Mouse (Mus musculus) heart, postnatal 0 days (tissue): ENCODE measurements at regions not wholly inside any gene's neighbourhood (a gene's known extent, or its start where the extent isn't known, plus 50 kb on each side); places are given as distances from the start of the nearest gene placed in this dataset.

ENCODE experiments used
- ATAC-seq: fragments of 200-750 bp; cut with Nextera tagmentation; 2 replicates; pipeline ENCODE4 v1.8.0; 2017; ENCODE audit warnings: low read depth, moderate number of reproducible peaks, moderate library complexity; ENCODE audit not compliant: insufficient read depth
- DNase-seq: peaks from one replicate; pipeline ENCODE4 v3.0.0-alpha.2; 2016; ENCODE audit warnings: low spot score
- H3K27ac ChIP-seq: fragments of 300-500 bp; sonication (generic); 2 replicates; pipeline ENCODE4 v1.5.1; 2014; ENCODE audit warnings: low read depth, mild to moderate bottlenecking
- H3K27me3 ChIP-seq: fragments of 300-500 bp; sonication (generic); 2 replicates; pipeline ENCODE4 v1.6.1; 2014; ENCODE audit warnings: low read length, mixed read lengths; ENCODE audit not compliant: control insufficient read depth, insufficient read depth
- H3K36me3 ChIP-seq: fragments of 300-500 bp; sonication (generic); replicated peaks from 2 replicates; pipeline ENCODE4 v1.6.1; 2014; ENCODE audit warnings: low read length, mixed read lengths; ENCODE audit not compliant: control insufficient read depth, insufficient read depth
- H3K4me1 ChIP-seq: fragments of 300-500 bp; sonication (generic); 2 replicates; pipeline ENCODE4 v1.6.1; 2014; ENCODE audit warnings: antibody characterized with exemption; ENCODE audit not compliant: control insufficient read depth, insufficient read depth
- H3K4me2 ChIP-seq: fragments of 300-500 bp; sonication (generic); 2 replicates; pipeline ENCODE4 v1.6.1; 2014; ENCODE audit warnings: low read depth, mild to moderate bottlenecking, low read length, moderate library complexity
- H3K4me3 ChIP-seq: fragments of 300-500 bp; sonication (generic); 2 replicates; pipeline ENCODE4 v1.5.1; 2014; ENCODE audit warnings: low read depth, low read length
- H3K9ac ChIP-seq: fragments of 300-500 bp; sonication (generic); replicated peaks from 2 replicates; pipeline ENCODE4 v1.6.1; 2014; ENCODE audit warnings: low read depth, low read length, mixed read lengths
- H3K9me3 ChIP-seq: fragments of 300-500 bp; sonication (generic); replicated peaks from 2 replicates; pipeline ENCODE4 v1.6.1; 2016; ENCODE audit warnings: low read length; ENCODE audit not compliant: control insufficient read depth
- CTCF ChIP-seq: IDR thresholded peaks from 2 replicates; pipeline ENCODE4 v1.5.1; 2016; ENCODE audit warnings: antibody characterized with exemption, control low read depth, low read depth
- EP300 ChIP-seq: IDR thresholded peaks from 2 replicates; pipeline ENCODE4 v1.6.1; 2016; ENCODE audit warnings: antibody characterized with exemption, low read depth
- WGBS: fragments of 180-500 bp; shearing (Covaris S2); extraction: QIAGEN DNeasy Blood & Tissue Kit; methylation state at CpG from one replicate; pipeline ENCODE4 v1.1.7; 2014; 5-methylcytosine and 5-hydroxymethylcytosine counted together

- no peak overlapping the region for H3K4me2 ChIP-seq
- ATAC-seq: no peak; the same call in 1 of the 2 replicates
- H3K4me1 ChIP-seq: no peaks in the 10 kb centered on the region
- H3K36me3 ChIP-seq: no peaks in the 10 kb centered on the region
- TF ChIP-seq CTCF (no peak), EP300 (no peak)
- H3K9ac ChIP-seq: no peak overlapping the region
- H3K27ac ChIP-seq: no peak overlapping the region
- no peaks in the 10 kb centered on the region for H3K27me3 ChIP-seq
- H3K9me3 ChIP-seq: no peaks in the 10 kb centered on the region
- peak; percentile 28 for DNase-seq
- no peak overlapping the region for H3K4me3 ChIP-seq
Measured at GRCm38 (mm10) chr1:193876121-193876520, 506.0 kb upstream of the Camk1g start.

- Histone ChIP-seq H3K9ac (no peak overlapping the region), H3K27ac (no peak overlapping the region), H3K4me1 (no peaks in the 10 kb centered on the region), H3K4me3 (no peak overlapping the region), H3K4me2 (no peak overlapping the region), H3K9me3 (no peaks in the 10 kb centered on the region), H3K36me3 (no peaks in the 10 kb centered on the region), H3K27me3 (no peaks in the 10 kb centered on the region)
- DNase-seq (no peak), ATAC-seq (no peak)
- TF ChIP-seq EP300: no peak
- TF ChIP-seq CTCF: no peak
- WGBS: 78% methylated on average over 3 of the region's 3 CpGs
Measured at GRCm38 (mm10) chr1:193875287-193875686, 505.2 kb upstream of the Camk1g start.

GRCm38 (mm10) chr1:193870731-193871130 is 500.6 kb upstream of the Camk1g start:
- Histone ChIP-seq H3K4me3 (no peak overlapping the region), H3K4me1 (no peaks in the 10 kb centered on the region), H3K36me3 (no peaks in the 10 kb centered on the region), H3K4me2 (no peak overlapping the region), H3K9me3 (no peaks in the 10 kb centered on the region), H3K27ac (no peak overlapping the region), H3K27me3 (no peaks in the 10 kb centered on the region), H3K9ac (no peak overlapping the region)
- no peak for ATAC-seq
- WGBS: 63% methylated on average over 2 of the region's 2 CpGs
- TF ChIP-seq CTCF (no peak), EP300 (no peak)
- no peak for DNase-seq

GRCm38 (mm10) chr1:193868639-193869320 is 498.7 kb upstream of the Camk1g start:
- ATAC-seq: no peak
- no peaks in the 10 kb centered on the region for H3K4me1 ChIP-seq
- no peak for DNase-seq
- 80% methylated on average over 4 of the region's 4 CpGs for WGBS
- H3K9me3 ChIP-seq: no peaks in the 10 kb centered on the region
- H3K36me3 ChIP-seq: no peaks in the 10 kb centered on the region
- no peak overlapping the region for H3K27ac ChIP-seq
- H3K4me2 ChIP-seq: no peak overlapping the region
- no peak overlapping the region for H3K9ac ChIP-seq
- H3K4me3 ChIP-seq: no peak overlapping the region
- TF ChIP-seq CTCF: no peak
- TF ChIP-seq EP300: no peak
- H3K27me3 ChIP-seq: no peaks in the 10 kb centered on the region

GRCm38 (mm10) chr1:193860767-193861299 is 490.7 kb upstream of the Camk1g start:
- no peak for DNase-seq
- no peak overlapping the region for H3K4me2 ChIP-seq
- no peaks in the 10 kb centered on the region for H3K4me1 ChIP-seq
- no peak overlapping the region for H3K9ac ChIP-seq
- TF ChIP-seq EP300 (no peak), CTCF (no peak)
- ATAC-seq: no peak
- H3K27ac ChIP-seq: no peak overlapping the region
- 78% methylated on average over 5 of the region's 5 CpGs for WGBS
- H3K36me3 ChIP-seq: no peaks in the 10 kb centered on the region
- H3K27me3 ChIP-seq: no peaks in the 10 kb centered on the region
- no peaks in the 10 kb centered on the region for H3K9me3 ChIP-seq
- H3K4me3 ChIP-seq: no peak overlapping the region

GRCm38 (mm10) chr1:193860354-193860753 is 490.3 kb upstream of the Camk1g start:
- Histone ChIP-seq H3K36me3 (no peaks in the 10 kb centered on the region), H3K9ac (no peak overlapping the region), H3K27ac (no peak overlapping the region), H3K4me3 (no peak overlapping the region), H3K4me1 (no peaks in the 10 kb centered on the region), H3K4me2 (no peak overlapping the region), H3K27me3 (no peaks in the 10 kb centered on the region), H3K9me3 (no peaks in the 10 kb centered on the region)
- WGBS: 36% methylated on average over 2 of the region's 2 CpGs
- DNase-seq (no peak), ATAC-seq (no peak)
- no peak for TF ChIP-seq EP300
- TF ChIP-seq CTCF: no peak
